Mouse (Mus musculus) hindbrain, embryonic 16.5 days (tissue): ENCODE data around the gene Pcsk6. TPM values are rescaled to one million over a fixed set of nuclear protein-coding genes. Genes with fewer than 3 reads are reported as not detected.

Experiments used
- ATAC-seq: fragments of 200-750 bp; cut with Nextera tagmentation; 2 replicates; pipeline ENCODE4 v1.8.0; 2017; ENCODE audit warnings: moderate TSS enrichment, moderate library complexity
- H3K27ac ChIP-seq: fragments of 300-500 bp; sonication (generic); 2 replicates; pipeline ENCODE4 v1.5.1; 2014; ENCODE audit warnings: low read depth, mild to moderate bottlenecking, control low read depth, low read length, moderate library complexity
- H3K27me3 ChIP-seq: fragments of 300-500 bp; sonication (generic); replicated peaks from 2 replicates; pipeline ENCODE4 v1.6.1; 2014; ENCODE audit warnings: low read length; ENCODE audit not compliant: control insufficient read depth, insufficient read depth
- H3K36me3 ChIP-seq: fragments of 300-500 bp; sonication (generic); 2 replicates; pipeline ENCODE4 v1.6.1; 2014; ENCODE audit warnings: mild to moderate bottlenecking, low read length, moderate library complexity, mixed read lengths; ENCODE audit not compliant: control insufficient read depth, insufficient read depth
- H3K4me1 ChIP-seq: fragments of 300-500 bp; sonication (generic); 2 replicates; pipeline ENCODE4 v1.6.1; 2014; ENCODE audit warnings: low read depth, low read length; ENCODE audit not compliant: control insufficient read depth, insufficient read depth
- H3K4me2 ChIP-seq: fragments of 300-500 bp; sonication (generic); 2 replicates; pipeline ENCODE4 v1.6.1; 2014; ENCODE audit warnings: mild to moderate bottlenecking, low read length, control low read depth, moderate library complexity
- H3K4me3 ChIP-seq: fragments of 300-500 bp; sonication (generic); 2 replicates; pipeline ENCODE4 v1.5.1; 2014; ENCODE audit warnings: mild to moderate bottlenecking, low read length, control low read depth, moderate library complexity
- H3K9ac ChIP-seq: fragments of 300-500 bp; sonication (generic); 2 replicates; pipeline ENCODE4 v1.6.1; 2014; ENCODE audit warnings: low read depth, mild to moderate bottlenecking, control low read depth, low read length, moderate library complexity
- H3K9me3 ChIP-seq: fragments of 300-500 bp; sonication (generic); 2 replicates; pipeline ENCODE4 v1.6.1; 2014; ENCODE audit warnings: mild to moderate bottlenecking, low read length, moderate library complexity; ENCODE audit not compliant: control insufficient read depth
- WGBS: fragments of 180-500 bp; shearing (Covaris S2); extraction: QIAGEN DNeasy Blood & Tissue Kit; methylation state at CpG from one replicate; pipeline ENCODE4 v1.1.7; 2014; 5-methylcytosine and 5-hydroxymethylcytosine counted together
- polyA plus RNA-seq: library from polyadenylated mRNA; unstranded; fragments of >200 nt; fragmentation: Nextera tagmentation; extraction: Ambion mirVana; gene quantifications from 2 replicates; pipeline ENCODE4 v1.2.1, GENCODE M21; 2015

Gene Pcsk6
- polyA plus RNA-seq, 1 experiment from 2014 or later = 1.4 TPM

- H3K4me2 ChIP-seq = no peak overlapping the region
- no peak overlapping the region for H3K9ac ChIP-seq
- ATAC-seq = no peak
- 80% methylated on average over 3 of the region's 3 CpGs for WGBS
- H3K27ac ChIP-seq = no peak overlapping the region
- H3K4me1 ChIP-seq = no peaks in the 10 kb centered on the region
- H3K27me3 ChIP-seq = no peaks in the 10 kb centered on the region
- H3K9me3 ChIP-seq = peaks cover 5% of the 10 kb centered on the region; the same call in 1 of the 2 replicates
- H3K4me3 ChIP-seq = no peak overlapping the region
- no peaks in the 10 kb centered on the region for H3K36me3 ChIP-seq
Observed at GRCm38 (mm10) chr7:65993410-65993809, 131.9 kb downstream of the Pcsk6 start.

- Histone ChIP-seq H3K9me3 (peaks cover 8% of the 10 kb centered on the region; the same call in 1 of the 2 replicates), H3K4me2 (no peak overlapping the region), H3K27me3 (no peaks in the 10 kb centered on the region), H3K4me1 (no peaks in the 10 kb centered on the region), H3K27ac (no peak overlapping the region), H3K36me3 (no peaks in the 10 kb centered on the region), H3K9ac (no peak overlapping the region), H3K4me3 (no peak overlapping the region)
- no peak for ATAC-seq
- 92% methylated on average over 16 of the region's 16 CpGs for WGBS
Observed at GRCm38 (mm10) chr7:66001035-66001754, 139.7 kb downstream of the Pcsk6 start.

GRCm38 (mm10) chr7:66001797-66002196, 140.3 kb downstream of the Pcsk6 start:
- H3K9me3 ChIP-seq = peaks cover 8% of the 10 kb centered on the region; the same call in 1 of the 2 replicates
- no peaks in the 10 kb centered on the region for H3K36me3 ChIP-seq
- no peak overlapping the region for H3K4me2 ChIP-seq
- no peak for ATAC-seq
- no peak overlapping the region for H3K27ac ChIP-seq
- 85% methylated on average over 3 of the region's 3 CpGs for WGBS
- no peaks in the 10 kb centered on the region for H3K27me3 ChIP-seq
- no peaks in the 10 kb centered on the region for H3K4me1 ChIP-seq
- H3K9ac ChIP-seq = no peak overlapping the region
- no peak overlapping the region for H3K4me3 ChIP-seq

- Histone ChIP-seq H3K4me1 (no peaks in the 10 kb centered on the region), H3K4me2 (no peak overlapping the region), H3K36me3 (no peaks in the 10 kb centered on the region), H3K27me3 (no peaks in the 10 kb centered on the region), H3K4me3 (no peak overlapping the region), H3K27ac (no peak overlapping the region), H3K9me3 (0 out of 2 replicates have a peak, but pooled peaks cover 3% of the 10 kb centered on the region), H3K9ac (no peak overlapping the region)
- 91% methylated on average over 5 of the region's 5 CpGs for WGBS
- no peak for ATAC-seq
Observed at GRCm38 (mm10) chr7:66003447-66003846, 141.9 kb downstream of the Pcsk6 start.

- no peak for ATAC-seq
- Histone ChIP-seq H3K27me3 (no peaks in the 10 kb centered on the region), H3K9me3 (0 out of 2 replicates have a peak, but pooled peaks cover 3% of the 10 kb centered on the region), H3K36me3 (no peaks in the 10 kb centered on the region), H3K4me3 (no peak overlapping the region), H3K27ac (no peak overlapping the region), H3K4me1 (no peaks in the 10 kb centered on the region), H3K4me2 (no peak overlapping the region), H3K9ac (no peak overlapping the region)
- WGBS = 70% methylated on average over 13 of the region's 13 CpGs
Observed at GRCm38 (mm10) chr7:66003865-66004638, 142.5 kb downstream of the Pcsk6 start.

GRCm38 (mm10) chr7:66005066-66005465, 143.5 kb downstream of the Pcsk6 start:
- H3K9ac ChIP-seq = no peak overlapping the region
- H3K4me2 ChIP-seq = no peak overlapping the region
- H3K4me1 ChIP-seq = no peaks in the 10 kb centered on the region
- WGBS = 90% methylated on average over 10 of the region's 10 CpGs
- no peaks in the 10 kb centered on the region for H3K27me3 ChIP-seq
- no peak overlapping the region for H3K4me3 ChIP-seq
- no peak overlapping the region for H3K27ac ChIP-seq
- H3K36me3 ChIP-seq = no peaks in the 10 kb centered on the region
- H3K9me3 ChIP-seq = no peaks in the 10 kb centered on the region
- ATAC-seq = no peak

- Histone ChIP-seq H3K36me3 (no peaks in the 10 kb centered on the region), H3K4me1 (no peaks in the 10 kb centered on the region), H3K27me3 (no peaks in the 10 kb centered on the region), H3K4me3 (no peak overlapping the region), H3K4me2 (no peak overlapping the region), H3K9ac (no peak overlapping the region), H3K27ac (no peak overlapping the region), H3K9me3 (no peaks in the 10 kb centered on the region)
- 84% methylated on average over 11 of the region's 11 CpGs for WGBS
- no peak for ATAC-seq
Observed at GRCm38 (mm10) chr7:66008161-66008891, 146.8 kb downstream of the Pcsk6 start.

- Histone ChIP-seq H3K4me2 (no peak overlapping the region), H3K27ac (no peak overlapping the region), H3K9ac (no peak overlapping the region), H3K4me3 (no peak overlapping the region), H3K36me3 (no peaks in the 10 kb centered on the region), H3K27me3 (no peaks in the 10 kb centered on the region), H3K9me3 (no peaks in the 10 kb centered on the region), H3K4me1 (no peaks in the 10 kb centered on the region)
- WGBS = 72% methylated on average over 16 of the region's 16 CpGs
- no peak for ATAC-seq
Observed at GRCm38 (mm10) chr7:66008892-66009273, 147.3 kb downstream of the Pcsk6 start.

GRCm38 (mm10) chr7:66010518-66010917, 149.0 kb downstream of the Pcsk6 start:
- no peak for ATAC-seq
- 82% methylated on average over 6 of the region's 6 CpGs for WGBS

More at GRCm38 (mm10) chr7:66010518-66010917, 149.0 kb downstream of the Pcsk6 start:
- no peak overlapping the region for H3K4me2 ChIP-seq
- no peak overlapping the region for H3K27ac ChIP-seq
- H3K4me3 ChIP-seq = no peak overlapping the region
- no peaks in the 10 kb centered on the region for H3K36me3 ChIP-seq
- no peaks in the 10 kb centered on the region for H3K4me1 ChIP-seq
- no peaks in the 10 kb centered on the region for H3K9me3 ChIP-seq
- no peaks in the 10 kb centered on the region for H3K27me3 ChIP-seq
- no peak overlapping the region for H3K9ac ChIP-seq
